Mouse (Mus musculus) cerebellum, adult 9-11 months (tissue): ENCODE measurements at regions not wholly inside any gene's neighbourhood (a gene's known extent, or its start where the extent isn't known, plus 50 kb on each side); places are given as distances from the start of the nearest gene placed in this dataset.

Source experiments
- DNase-seq: peaks from one replicate; pipeline ENCODE4 v3.0.0; 2022

DNA sequence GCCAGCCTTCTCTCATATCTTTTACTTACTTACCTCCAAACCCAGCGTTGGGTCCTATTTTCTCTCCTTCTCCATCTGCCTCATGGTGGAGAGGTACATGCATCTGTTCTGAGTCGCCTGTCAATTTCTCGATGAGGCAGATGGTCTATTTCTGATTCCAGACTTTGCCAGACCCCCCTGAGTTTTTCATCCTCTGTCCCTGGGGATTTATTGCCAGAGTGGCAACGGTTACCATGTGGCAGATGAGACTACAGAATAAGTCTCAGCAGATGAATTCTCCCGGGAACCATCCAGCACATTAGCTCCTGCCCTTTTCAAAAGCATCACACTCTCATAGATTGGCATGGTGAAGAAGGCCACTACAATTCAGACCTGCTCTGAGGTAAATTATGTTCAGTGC lies 819.7 kb upstream of the Acvr2a start:
- DNase-seq = peak; percentile 13

DNA sequence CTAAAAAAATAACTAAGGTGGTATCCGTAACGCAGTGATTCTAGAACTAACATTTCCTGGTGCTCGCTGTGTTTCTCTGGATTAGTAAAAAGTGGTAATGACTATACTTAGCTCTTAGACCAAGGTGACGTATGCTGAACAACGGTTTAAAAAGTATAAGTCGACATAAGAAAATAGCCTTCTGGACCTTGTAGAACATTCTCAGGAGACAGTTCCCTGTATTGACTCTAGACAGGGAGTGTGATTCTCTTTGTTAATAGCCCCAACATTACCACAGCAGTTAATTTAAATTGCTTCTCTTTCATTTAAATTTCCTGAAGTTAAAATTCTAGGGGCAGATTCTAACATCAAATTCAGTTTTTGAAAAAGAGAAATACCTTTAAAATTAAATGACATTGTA lies 812.7 kb upstream of the Acvr2a start:
- no peak for DNase-seq

DNA sequence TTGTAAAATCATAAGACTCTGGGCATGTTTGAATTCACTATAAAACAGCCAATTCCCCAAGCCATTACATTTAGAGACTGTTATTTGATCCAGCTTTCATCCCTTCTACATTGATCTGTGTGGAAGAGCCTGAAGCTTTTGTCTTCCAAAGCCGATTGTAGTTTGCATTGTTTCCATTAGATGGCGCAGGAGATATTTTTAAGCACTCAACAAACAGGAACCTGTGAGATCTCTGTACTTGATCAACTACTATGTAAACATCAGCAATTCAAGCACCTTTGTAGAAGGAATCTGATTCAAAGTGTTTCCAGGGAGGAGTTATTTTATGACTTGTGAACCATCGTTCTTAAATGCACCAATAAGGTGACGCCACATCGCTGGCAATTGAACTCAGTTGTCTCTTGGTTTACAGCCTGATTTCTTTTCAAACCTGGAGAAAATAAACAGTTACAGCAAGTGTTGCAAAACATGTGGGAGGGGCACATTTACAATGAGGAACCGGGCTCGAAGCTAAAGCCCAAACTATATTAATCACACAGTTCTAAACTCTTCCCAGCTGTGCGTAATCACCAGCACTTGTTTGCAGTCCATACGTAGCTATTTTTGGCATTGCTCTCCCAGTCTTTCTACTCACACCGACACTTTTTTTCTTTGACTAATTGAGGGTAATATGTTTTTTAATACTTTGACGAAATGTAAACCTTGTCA lies 812.0 kb upstream of the Acvr2a start:
- peak; percentile 28 for DNase-seq

DNA sequence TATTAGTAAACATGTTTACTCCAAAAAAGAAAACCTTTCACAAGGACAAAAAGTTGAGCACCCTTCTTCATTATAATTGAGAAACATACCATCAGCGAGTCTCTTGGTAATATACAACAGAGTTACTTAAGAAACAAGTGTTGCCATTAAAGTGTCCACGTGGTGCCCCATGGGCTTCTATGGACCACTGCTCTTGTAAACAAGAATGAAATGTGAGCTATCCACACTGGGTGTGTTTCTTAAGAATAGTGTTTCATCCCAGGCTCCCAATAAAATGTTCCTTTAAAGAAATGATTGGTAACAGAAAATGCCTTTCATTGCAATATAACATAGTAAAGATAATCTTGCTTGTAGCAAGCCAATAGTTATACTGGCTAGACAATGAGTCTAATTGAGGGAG lies 803.6 kb upstream of the Acvr2a start:
- no peak for DNase-seq

DNA sequence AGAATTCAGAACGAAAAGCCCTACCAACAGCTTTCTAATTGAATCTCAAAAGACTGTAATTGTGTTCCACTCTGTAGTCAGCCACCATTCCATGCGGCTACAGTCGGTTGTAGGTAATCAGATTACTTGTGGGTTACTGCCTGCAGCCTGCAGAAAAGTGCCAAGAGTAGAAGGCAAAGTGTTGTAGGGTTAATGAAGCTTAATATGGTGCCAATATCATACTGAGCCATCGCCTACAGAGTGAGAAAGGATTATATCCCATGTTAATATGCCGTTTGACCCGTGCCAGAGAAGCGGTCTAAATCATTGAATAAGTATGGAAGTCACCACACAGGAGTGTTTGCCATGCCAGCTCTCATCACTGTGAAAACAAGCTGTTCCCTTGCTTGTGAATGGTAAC lies 786.4 kb upstream of the Acvr2a start:
- no peak for DNase-seq

DNA sequence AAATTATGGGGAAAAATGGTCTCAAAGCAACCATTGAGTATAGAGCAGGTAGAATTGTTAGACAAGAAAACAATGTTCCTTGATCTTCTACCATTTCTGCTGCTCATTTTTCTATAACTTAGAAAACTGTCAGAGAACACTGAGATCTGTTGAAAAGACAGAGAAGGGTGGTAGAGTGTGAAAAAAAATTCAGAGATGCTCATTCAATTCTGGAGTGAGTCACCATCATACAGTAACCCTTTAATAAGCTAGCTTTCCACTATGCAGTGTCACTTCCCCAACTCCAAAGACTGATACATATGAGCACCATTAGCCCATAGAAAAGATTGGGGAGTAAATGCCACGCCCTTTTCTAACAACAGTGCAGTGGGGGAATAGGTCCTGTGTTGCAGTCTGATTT lies 752.5 kb upstream of the Acvr2a start:
- no peak for DNase-seq

DNA sequence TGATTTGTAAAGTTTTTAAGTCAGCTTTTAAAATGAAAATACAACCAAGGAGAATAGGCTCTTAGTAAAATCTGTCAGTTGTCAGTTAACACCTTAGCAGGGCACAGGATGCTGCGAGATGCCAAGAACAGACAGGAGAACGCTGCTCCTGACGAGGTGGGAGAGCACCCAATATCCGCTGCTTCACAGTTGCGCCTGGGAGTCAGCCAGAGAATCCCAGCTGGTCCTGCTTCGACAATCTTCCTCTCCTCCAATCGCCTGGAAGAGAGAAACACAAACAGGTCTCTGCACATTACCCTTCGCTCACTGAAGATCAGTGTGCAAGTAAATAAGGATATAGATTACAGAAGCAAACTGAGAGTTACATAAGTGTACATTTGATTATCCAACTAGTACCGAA lies 750.5 kb upstream of the Acvr2a start:
- peak; percentile 90 for DNase-seq

DNA sequence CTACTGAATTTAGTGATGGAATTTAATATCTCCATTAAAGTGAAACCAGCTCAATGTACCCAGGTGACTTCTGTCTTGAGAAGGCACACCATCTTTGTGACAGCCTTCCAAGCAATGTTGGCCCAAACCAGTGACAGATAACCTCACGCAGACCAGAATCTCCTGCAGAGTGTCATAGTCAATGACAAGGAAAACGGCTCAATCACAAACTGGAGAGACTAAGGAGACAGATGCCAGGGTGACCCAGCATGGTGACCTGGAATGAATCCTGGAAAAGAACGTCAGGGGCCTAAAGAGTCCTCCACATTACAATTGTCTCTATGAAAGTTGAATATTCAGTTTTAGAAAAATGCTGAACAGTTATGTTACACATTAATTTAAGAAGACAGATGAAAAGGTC lies 748.7 kb upstream of the Acvr2a start:
- DNase-seq = no peak

DNA sequence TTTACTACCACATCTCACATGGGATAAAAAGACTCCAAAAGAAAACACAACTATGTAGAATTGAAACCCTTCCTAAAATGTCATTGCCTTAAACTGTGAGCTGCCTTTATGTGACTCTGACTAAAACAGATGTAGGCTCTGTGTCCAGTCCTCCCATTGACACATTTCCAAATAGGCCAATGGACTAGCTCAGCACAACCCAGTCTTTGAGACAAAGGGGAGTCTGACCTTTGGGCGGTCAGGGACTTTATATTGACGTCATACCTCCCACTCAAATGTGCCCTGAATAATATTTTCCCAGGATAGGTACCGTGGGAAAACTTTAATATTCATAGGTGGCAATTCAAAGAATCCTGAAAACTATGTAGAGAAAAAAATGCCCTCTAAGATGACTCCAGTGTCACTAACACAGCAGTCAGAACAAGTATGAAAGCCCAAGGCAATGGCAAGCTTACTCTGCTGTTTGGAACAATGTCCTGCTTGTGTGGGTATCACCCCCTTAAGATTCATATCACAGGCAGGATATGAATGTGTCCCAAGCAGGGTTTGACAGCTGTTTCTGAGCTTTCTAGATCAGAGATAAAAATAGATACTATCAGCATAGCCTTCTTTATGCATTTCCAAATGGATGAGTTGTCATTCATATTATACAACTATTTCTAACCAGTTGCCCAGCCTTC lies 731.6 kb upstream of the Acvr2a start:
- no peak for DNase-seq

DNA sequence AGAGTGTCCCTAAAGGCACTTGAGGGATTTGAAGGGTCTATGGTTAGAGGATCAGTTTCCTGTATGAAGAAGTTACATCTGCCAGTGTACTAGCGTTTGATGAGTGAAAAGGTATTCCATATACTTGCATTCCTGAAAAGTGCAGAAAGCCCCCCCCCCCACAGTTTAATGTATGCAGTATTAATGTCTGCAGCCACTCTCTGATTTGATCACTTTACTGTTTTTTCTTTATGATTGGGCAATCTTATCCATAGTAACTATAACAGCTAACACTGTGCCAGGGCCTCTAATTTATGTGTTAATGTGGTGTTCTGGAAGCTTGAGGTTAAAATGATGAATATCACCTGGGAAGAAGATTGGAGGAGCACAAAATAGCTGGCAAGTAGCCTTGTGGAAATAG lies 715.6 kb upstream of the Acvr2a start:
- DNase-seq = peak; percentile 17

DNA sequence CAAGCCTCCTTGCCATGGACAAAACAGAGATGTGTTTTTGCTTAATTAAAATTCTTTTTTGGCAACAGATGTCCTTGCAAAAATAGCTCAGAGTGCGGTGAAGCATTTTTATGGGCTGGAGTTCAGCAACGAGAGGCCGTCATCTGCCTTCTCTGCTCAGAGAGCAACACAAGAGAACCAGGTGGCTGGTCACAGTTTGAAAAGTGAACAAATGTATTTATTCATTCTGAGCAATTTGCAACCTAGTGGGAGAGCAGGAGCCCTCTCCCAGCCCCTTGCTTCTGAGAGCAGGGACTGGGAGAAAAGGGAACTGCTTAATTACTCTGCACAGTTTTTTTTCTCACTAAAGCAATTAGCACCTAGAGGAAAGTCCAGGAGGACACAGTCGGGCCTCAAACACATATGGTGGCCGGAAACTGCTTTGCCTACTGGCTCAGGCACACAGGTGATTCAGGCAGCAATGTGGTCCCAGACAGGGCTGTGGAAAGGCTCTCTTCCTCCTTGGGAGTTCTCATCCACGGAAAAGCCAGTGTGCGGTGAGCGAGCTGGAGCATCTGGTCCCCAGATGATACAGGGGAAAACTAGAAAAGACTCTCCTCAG lies 714.9 kb upstream of the Acvr2a start:
- DNase-seq = peak; percentile 86

DNA sequence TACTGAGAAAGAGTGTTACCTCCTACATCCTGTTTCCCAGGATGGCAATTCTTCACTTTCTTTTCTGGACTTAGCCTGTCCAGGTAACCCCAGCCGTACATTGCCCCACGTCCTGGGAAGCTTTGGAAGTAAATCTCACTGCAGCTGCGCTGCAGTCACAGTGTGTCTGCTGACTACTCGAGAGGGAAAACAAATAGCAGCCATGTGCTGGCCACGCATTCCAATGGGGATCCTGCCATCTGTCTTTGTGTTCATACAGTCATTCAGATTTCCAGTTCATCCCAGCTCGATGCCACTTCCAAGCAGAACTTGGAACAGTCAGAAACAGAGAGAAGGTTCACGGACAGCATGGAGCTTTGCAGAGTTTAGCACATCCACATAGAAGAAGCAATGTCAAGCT lies 690.2 kb upstream of the Acvr2a start:
- DNase-seq = no peak

DNA sequence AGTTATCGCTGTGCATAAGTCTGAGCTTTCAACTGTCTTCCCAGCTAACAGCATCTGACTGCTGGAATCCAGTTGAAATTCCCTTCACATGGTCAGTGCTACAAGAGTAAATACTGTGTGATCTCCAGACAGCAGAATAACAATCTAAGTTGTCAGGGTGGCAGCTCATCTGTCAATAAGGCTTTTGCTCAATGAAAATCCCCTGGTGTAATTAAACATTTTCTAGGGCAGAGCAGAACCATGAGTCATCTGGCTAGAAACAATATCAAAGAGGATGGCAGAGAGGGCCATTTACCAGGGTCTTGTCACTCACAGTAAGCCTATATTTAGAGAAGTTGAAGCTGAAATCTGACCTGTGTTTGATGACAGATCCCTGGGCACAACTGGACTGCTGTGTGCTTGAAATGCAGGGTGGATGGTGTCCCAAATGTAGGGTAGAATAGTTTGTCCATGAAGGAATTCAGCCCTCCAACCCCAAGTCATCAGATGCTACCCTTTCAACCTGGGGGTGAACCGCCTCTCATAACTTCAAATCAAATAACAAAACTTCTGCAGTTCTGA lies 675.8 kb upstream of the Acvr2a start:
- no peak for DNase-seq

DNA sequence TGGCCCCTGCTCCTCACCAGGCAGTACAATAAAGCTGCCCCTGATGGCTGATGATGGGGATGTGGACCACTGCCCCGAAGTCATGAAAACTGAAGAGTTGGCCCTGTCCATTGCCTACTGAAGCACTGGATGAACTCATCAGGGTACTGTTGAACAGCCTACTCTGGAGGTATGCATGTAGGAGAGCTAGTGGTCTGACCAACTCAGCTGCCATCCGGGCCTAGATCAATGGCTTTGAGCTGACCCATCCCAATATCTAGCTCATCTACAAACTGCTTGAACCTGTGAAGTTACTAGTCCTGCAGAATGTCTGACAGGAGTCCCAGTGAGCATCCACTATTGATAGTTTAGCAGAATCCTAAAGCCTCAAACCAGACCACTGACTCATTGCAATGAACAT lies 672.6 kb upstream of the Acvr2a start:
- no peak for DNase-seq

DNA sequence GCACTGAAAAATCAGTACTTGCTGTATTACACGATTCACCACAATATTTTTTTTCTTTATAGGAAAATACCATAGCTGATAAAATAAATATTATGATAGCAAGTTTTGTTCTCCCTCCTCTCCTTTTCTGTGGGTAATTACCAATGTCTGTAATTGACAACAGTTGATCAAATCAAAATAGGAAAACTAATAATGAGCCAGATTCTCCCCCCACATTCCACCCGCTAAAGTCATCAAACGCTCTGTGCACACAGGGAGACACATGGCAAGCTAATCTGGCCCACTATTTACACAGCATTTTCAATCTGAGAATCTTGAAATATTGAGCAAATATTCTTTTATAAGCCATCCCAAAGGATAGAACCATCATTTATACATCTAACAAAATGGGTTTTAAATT lies 659.2 kb upstream of the Acvr2a start:
- no peak for DNase-seq

DNA sequence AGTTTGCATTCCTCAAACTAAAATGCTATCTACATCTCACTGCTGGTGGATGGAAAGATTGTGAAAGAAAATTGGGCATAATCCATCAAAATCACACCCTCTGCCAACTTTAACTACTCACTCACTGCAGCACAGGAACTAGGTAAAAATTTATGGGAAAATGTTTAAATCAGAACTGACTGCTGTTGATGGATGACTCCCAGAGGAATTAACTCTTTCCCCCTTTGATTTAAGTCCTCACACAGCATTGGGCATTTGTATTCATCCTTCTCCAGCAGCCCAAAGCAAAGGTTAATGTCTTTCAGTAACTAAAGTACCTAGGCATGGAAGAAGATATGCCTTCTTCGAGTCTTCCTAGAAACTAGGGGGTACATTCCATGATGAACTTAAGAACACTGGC lies 641.3 kb upstream of the Acvr2a start:
- DNase-seq = no peak

DNA sequence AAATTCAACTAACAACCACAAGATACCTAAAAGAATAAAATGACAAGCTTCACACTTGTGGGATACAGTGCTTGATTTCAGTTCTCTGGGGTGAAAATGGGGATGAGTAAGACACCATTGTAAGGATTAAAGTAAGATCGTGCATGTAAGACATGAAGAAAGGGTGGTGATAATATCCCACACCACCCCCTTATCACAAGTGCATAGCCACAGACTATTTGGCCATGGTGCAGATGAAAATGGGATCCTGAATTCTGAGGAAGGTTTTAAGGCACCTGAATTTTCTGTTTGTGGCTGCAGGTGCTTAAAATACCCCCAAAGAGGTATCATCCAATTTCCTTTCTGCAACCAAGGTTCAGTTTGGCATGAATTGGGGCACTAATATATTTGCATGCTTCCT lies 627.7 kb upstream of the Acvr2a start:
- DNase-seq = no peak

DNA sequence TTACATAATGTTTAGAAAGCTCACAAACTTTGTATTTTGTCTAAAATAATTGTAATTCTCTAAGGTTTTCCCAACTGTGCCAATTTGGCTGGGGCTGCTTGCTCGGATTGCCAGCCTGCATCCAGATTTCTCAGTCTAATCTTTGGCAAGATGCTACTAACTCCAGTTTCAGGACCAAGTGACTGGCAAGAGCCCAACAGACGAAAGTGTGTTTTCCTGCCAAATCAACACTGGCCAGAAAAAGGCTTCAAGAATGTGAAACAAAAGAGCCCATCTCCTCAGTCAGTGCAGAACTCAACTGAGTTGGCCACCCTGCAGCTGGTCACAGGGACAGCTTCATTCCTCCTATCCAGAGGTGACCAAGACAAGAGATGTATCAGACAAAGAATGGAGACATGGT lies 627.3 kb upstream of the Acvr2a start:
- peak; percentile 47 for DNase-seq

DNA sequence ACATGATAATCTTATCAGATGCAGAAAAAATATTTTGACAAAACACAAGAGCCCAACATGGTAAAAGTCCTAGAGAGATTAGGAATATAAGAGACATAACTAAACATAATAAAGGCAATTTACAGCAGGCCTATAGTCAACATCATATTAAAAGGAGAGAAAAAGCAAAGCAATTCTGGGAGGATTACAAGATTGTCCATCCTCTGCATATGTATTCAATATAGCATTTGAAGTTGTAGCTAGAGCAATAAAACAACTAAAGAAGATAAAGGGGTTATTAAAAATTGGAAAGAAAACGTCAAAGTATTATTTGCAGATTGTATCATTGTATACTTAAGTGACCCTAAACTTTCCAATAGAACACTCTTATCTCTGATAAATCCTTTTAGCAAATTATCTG lies 602.1 kb upstream of the Acvr2a start:
- no peak for DNase-seq

DNA sequence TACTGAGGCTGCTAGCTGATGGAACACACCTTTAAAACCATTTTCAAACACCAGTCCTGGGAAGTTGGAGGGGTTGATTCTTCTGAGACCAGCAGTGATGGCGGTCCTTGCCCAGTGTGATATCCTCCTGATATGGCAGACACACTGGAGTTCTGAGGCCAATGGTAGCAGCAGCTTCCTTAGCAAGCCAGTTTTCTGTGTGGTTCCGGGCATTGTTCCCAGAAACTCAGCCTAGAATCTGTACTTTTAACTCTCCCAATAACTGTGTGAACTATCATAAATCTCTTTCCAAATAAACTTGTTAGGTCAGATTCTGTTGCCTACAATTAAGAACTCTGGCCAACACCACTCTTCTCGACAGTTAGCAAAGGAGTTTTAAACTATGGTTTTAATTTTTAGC lies 593.1 kb upstream of the Acvr2a start:
- no peak for DNase-seq

DNA sequence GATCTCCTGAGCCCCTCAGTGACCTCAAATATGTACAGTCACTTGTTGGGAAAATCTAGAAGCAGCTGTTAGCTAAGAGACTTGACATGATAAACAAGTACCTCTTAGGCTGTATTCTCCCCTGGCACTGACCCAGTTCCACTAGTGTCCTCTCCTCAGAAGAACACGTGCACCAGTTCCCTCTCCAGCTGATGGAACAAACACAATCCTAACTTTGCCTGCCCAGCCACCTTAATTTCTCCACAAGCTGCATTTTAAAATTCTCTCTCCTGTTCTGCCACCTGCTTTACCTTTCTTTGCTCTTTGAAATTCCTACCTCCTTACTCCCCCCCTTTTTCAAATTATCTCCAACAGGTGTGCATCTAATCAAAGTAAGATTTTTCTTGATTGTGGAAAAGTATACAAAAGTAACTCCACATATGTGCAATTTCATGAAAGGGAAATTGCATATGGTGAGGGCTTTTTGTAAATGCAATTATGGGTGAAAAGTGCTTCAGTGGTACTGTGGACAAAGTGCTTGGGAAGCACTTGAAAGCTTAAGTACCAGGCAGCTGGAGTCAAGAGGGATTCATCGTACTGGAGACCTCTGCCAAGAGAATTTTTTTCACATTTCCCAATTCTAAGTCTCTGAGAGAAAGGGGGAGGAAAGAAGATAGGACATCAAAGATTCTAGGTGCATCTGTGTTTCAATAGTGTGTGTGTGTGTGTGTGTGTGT lies 590.7 kb upstream of the Acvr2a start:
- DNase-seq = no peak

DNA sequence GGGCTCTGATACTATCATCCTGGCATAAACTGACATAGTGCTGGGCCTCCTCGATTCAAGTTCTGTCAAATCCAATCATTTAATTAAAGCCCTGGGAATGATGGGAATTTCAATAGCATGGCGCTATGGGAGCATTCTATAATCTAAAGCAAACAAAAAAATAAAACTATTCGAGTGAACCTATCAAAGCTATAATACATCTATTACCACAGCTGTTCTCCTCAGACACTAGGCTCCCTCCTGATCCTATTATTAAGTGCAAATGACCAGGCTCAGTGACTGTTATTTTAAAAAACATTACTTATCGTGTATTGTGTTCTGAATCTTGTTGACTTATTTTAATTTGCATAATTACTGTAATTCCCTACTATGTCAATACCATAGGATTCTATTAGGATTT lies 563.7 kb upstream of the Acvr2a start:
- DNase-seq = no peak

DNA sequence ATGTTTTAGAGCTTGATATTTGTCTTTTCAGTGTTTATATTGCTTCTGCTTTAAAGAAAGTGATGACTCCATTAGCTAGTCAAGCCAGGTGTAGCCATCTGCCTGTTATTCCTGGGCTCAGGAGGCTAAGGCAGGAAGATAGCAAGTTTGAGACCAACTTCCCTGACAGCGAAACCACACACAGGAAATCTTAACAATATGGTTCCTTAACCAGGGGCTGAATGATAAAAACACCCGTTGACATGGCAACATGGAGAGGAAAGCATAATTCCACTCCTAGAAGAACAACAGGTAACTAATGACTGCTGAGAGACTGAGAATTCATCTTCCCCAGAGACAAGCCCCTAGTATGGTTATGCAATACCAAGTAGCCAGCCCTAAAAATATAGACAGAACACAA lies 553.6 kb upstream of the Acvr2a start:
- no peak for DNase-seq
